Mouse (Mus musculus) MEL (cell line): ENCODE data around the gene Foxj3. TPM values are rescaled to one million over a fixed set of nuclear protein-coding genes. Genes with fewer than 3 reads are reported as not detected.

ENCODE experiments used
- DNase-seq: peaks from one replicate; pipeline ENCODE4 v3.0.0; 2011; ENCODE audit warnings: low read depth, low spot score
- H3K27ac ChIP-seq: 2 replicates; pipeline ENCODE4 v1.5.1; 2012; ENCODE audit warnings: low read depth, mild to moderate bottlenecking, control low read depth, low read length, moderate library complexity; ENCODE audit not compliant: control insufficient read depth
- H3K27me3 ChIP-seq, 2 experiments: fragments of 150-350 bp in 1 of 2; sonication (generic) in 1 of 2; 2 replicates each; pipeline ENCODE4 v1.6.1; 2012; ENCODE audit warnings: low read length in 2 of 2, mild to moderate bottlenecking in 2 of 2, improper control_type of control experiment in 1 of 2, moderate library complexity in 1 of 2; ENCODE audit not compliant: insufficient read depth in 2 of 2, control insufficient read depth in 1 of 2
- H3K36me3 ChIP-seq, 2 experiments: 2 replicates each; pipeline ENCODE4 v1.6.1; 2012 to 2014; ENCODE audit warnings: low read length in 2 of 2, improper control_type of control experiment in 1 of 2, inconsistent platforms in 1 of 2, mild to moderate bottlenecking in 1 of 2; ENCODE audit not compliant: insufficient read depth in 2 of 2, control insufficient read depth in 1 of 2
- H3K4me1 ChIP-seq, 2 experiments: fragments of 150-350 bp in 1 of 2; sonication (generic) in 1 of 2; 2 replicates each; pipeline ENCODE4 v1.6.1; 2012; ENCODE audit warnings: low read length in 2 of 2, improper control_type of control experiment in 1 of 2, mild to moderate bottlenecking in 1 of 2; ENCODE audit not compliant: insufficient read depth in 2 of 2, control insufficient read depth in 1 of 2
- H3K4me3 ChIP-seq, 2 experiments: fragments of 150-350 bp in 1 of 2; sonication (generic) in 1 of 2; 2 replicates each; pipeline ENCODE4 v1.5.1; 2012; ENCODE audit warnings: low read depth in 2 of 2, low read length in 2 of 2, mild to moderate bottlenecking in 2 of 2, moderate library complexity in 2 of 2, control low read depth in 1 of 2, improper control_type of control experiment in 1 of 2; ENCODE audit not compliant: control insufficient read depth in 1 of 2, insufficient read depth in 1 of 2
- H3K79me2 ChIP-seq: 2 replicates; pipeline ENCODE4 v1.6.1; 2012; ENCODE audit warnings: mild to moderate bottlenecking, low read length, moderate library complexity; ENCODE audit not compliant: control insufficient read depth, poor library complexity, insufficient read depth
- H3K9ac ChIP-seq: 2 replicates; pipeline ENCODE4 v1.6.1; 2012; ENCODE audit warnings: low read depth, mild to moderate bottlenecking, control low read depth, low read length, moderate library complexity; ENCODE audit not compliant: control insufficient read depth, poor library complexity, severe bottlenecking
- H3K9me3 ChIP-seq: fragments of 150-350 bp; sonication (generic); replicated peaks from 2 replicates; pipeline ENCODE4 v1.6.1; 2012; ENCODE audit warnings: mild to moderate bottlenecking, low read length, improper control_type of control experiment, moderate library complexity; ENCODE audit not compliant: insufficient read depth
- BHLHE40 ChIP-seq: IDR thresholded peaks from 2 replicates; pipeline ENCODE4 v1.6.1; 2012; ENCODE audit warnings: low read depth, mild to moderate bottlenecking, inconsistent platforms, low read length, improper control_type of control experiment, borderline replicate concordance
- CHD2 ChIP-seq: IDR thresholded peaks from 2 replicates; pipeline ENCODE4 v1.6.1; 2011; ENCODE audit warnings: low read length, improper control_type of control experiment
- CTCF ChIP-seq, 3 experiments: IDR thresholded peaks in 2 of 3; conservative IDR thresholded peaks in 1 of 3; 2 replicates each; pipeline ENCODE4 v1.5.1; 2011 to 2012; ENCODE audit warnings: low read length in 3 of 3, low read depth in 2 of 3, mild to moderate bottlenecking in 2 of 3, improper control_type of control experiment in 1 of 3, inconsistent platforms in 1 of 3, mixed read lengths in 1 of 3, moderate library complexity in 1 of 3; ENCODE audit not compliant: control insufficient read depth in 1 of 3, insufficient read depth in 1 of 3, poor library complexity in 1 of 3, severe bottlenecking in 1 of 3
- E2F4 ChIP-seq: IDR thresholded peaks from 2 replicates; pipeline ENCODE4 v1.6.1; 2011; ENCODE audit warnings: low read depth, low read length, improper control_type of control experiment, borderline replicate concordance
- ELF1 ChIP-seq: IDR thresholded peaks from 2 replicates; pipeline ENCODE4 v1.6.1; 2014; ENCODE audit warnings: low read depth, mild to moderate bottlenecking, inconsistent platforms, low read length, improper control_type of control experiment, moderate library complexity
- EP300 ChIP-seq, 2 experiments: IDR thresholded peaks; 2 replicates each; pipeline ENCODE4 v1.6.1; 2011; ENCODE audit warnings: improper control_type of control experiment in 2 of 2, low read length in 2 of 2, low read depth in 1 of 2, mild to moderate bottlenecking in 1 of 2
- ETS1 ChIP-seq: IDR thresholded peaks from 2 replicates; pipeline ENCODE4 v1.6.1; 2012; ENCODE audit warnings: low read depth, mild to moderate bottlenecking, inconsistent platforms, low read length, improper control_type of control experiment, moderate library complexity
- GABPA ChIP-seq: IDR thresholded peaks from 2 replicates; pipeline ENCODE4 v1.6.1; 2012; ENCODE audit warnings: low read depth, mild to moderate bottlenecking, inconsistent platforms, low read length, improper control_type of control experiment, moderate library complexity
- GATA1 ChIP-seq: IDR thresholded peaks from 2 replicates; pipeline ENCODE4 v1.6.1; 2011; ENCODE audit warnings: low read depth, low read length, improper control_type of control experiment
- HCFC1 ChIP-seq: IDR thresholded peaks from 2 replicates; pipeline ENCODE4 v1.6.1; 2012; ENCODE audit warnings: low read depth, mild to moderate bottlenecking, inconsistent platforms, low read length, improper control_type of control experiment, moderate library complexity
- JUND ChIP-seq: IDR thresholded peaks from 2 replicates; pipeline ENCODE4 v1.6.1; 2011; ENCODE audit warnings: low read depth, mild to moderate bottlenecking, improper control_type of control experiment, low read length
- KAT2A ChIP-seq: conservative IDR thresholded peaks from 2 replicates; pipeline ENCODE4 v1.6.1; 2012; ENCODE audit warnings: low read depth, low read length, improper control_type of control experiment, inconsistent platforms
- MAFK ChIP-seq: IDR thresholded peaks from 2 replicates; pipeline ENCODE4 v1.6.1; 2011; ENCODE audit warnings: low read depth, mild to moderate bottlenecking, low read length, improper control_type of control experiment, borderline replicate concordance
- MAX ChIP-seq: IDR thresholded peaks from 2 replicates; pipeline ENCODE4 v1.6.1; 2011; ENCODE audit warnings: low read length, improper control_type of control experiment
- MAZ ChIP-seq: IDR thresholded peaks from 2 replicates; pipeline ENCODE4 v1.6.1; 2012; ENCODE audit warnings: low read depth, mild to moderate bottlenecking, inconsistent platforms, low read length, improper control_type of control experiment
- MEF2A ChIP-seq: IDR thresholded peaks from 2 replicates; pipeline ENCODE4 v1.6.1; 2014; ENCODE audit warnings: low read depth, mild to moderate bottlenecking, inconsistent platforms, low read length, improper control_type of control experiment; ENCODE audit not compliant: poor library complexity, insufficient replicate concordance, severe bottlenecking; ENCODE audit errors: extremely low read depth
- MXI1 ChIP-seq: IDR thresholded peaks from 2 replicates; pipeline ENCODE4 v1.6.1; 2011; ENCODE audit warnings: mild to moderate bottlenecking, low read depth, low read length, improper control_type of control experiment
- MYB ChIP-seq: IDR thresholded peaks from 2 replicates; pipeline ENCODE4 v1.6.1; 2011; ENCODE audit warnings: mild to moderate bottlenecking, low read depth, low read length, improper control_type of control experiment
- MYC ChIP-seq: IDR thresholded peaks from 2 replicates; pipeline ENCODE4 v1.6.1; 2011; ENCODE audit warnings: low read depth, mild to moderate bottlenecking, low read length, improper control_type of control experiment, moderate library complexity
- NELFE ChIP-seq: IDR thresholded peaks from 2 replicates; pipeline ENCODE4 v1.6.1; 2011; ENCODE audit warnings: low read depth, low read length, improper control_type of control experiment
- NRF1 ChIP-seq: IDR thresholded peaks from 2 replicates; pipeline ENCODE4 v1.6.1; 2014; ENCODE audit warnings: low read depth, mild to moderate bottlenecking, inconsistent platforms, low read length, improper control_type of control experiment, moderate library complexity; ENCODE audit not compliant: poor library complexity, insufficient read depth, severe bottlenecking
- POLR2A ChIP-seq, 2 experiments: IDR thresholded peaks; 2 replicates each; pipeline ENCODE4 v1.6.1; 2011 to 2012; ENCODE audit warnings: low read length in 2 of 2, mild to moderate bottlenecking in 2 of 2, control low read depth in 1 of 2, improper control_type of control experiment in 1 of 2, low read depth in 1 of 2, moderate library complexity in 1 of 2; ENCODE audit not compliant: control insufficient read depth in 1 of 2, insufficient read depth in 1 of 2, poor library complexity in 1 of 2
- POLR2AphosphoS2 ChIP-seq: IDR thresholded peaks from 2 replicates; pipeline ENCODE4 v1.6.1; 2011; ENCODE audit warnings: low read length, improper control_type of control experiment
- POLR2AphosphoS5 ChIP-seq: IDR thresholded peaks from 2 replicates; pipeline ENCODE4 v1.6.1; 2012; ENCODE audit warnings: low read depth, borderline replicate concordance, mild to moderate bottlenecking, inconsistent platforms, low read length, moderate library complexity, mixed read lengths
- RAD21 ChIP-seq: IDR thresholded peaks from 2 replicates; pipeline ENCODE4 v1.6.1; 2011; ENCODE audit warnings: mild to moderate bottlenecking, low read depth, low read length, improper control_type of control experiment
- RCOR1 ChIP-seq: IDR thresholded peaks from 2 replicates; pipeline ENCODE4 v1.6.1; 2012; ENCODE audit warnings: low read depth, mild to moderate bottlenecking, inconsistent platforms, low read length, improper control_type of control experiment
- SIN3A ChIP-seq: IDR thresholded peaks from 2 replicates; pipeline ENCODE4 v1.6.1; 2012; ENCODE audit warnings: low read length, improper control_type of control experiment, inconsistent platforms
- SMC3 ChIP-seq: IDR thresholded peaks from 2 replicates; pipeline ENCODE4 v1.6.1; 2011; ENCODE audit warnings: low read depth, low read length, improper control_type of control experiment
- TAL1 ChIP-seq: IDR thresholded peaks from 2 replicates; pipeline ENCODE4 v1.6.1; 2012; ENCODE audit warnings: mild to moderate bottlenecking, inconsistent platforms, low read length, moderate library complexity, mixed read lengths
- TBP ChIP-seq: IDR thresholded peaks from 2 replicates; pipeline ENCODE4 v1.8.0; 2011; ENCODE audit warnings: low read depth, low read length, improper control_type of control experiment
- TCF12 ChIP-seq: IDR thresholded peaks from 2 replicates; pipeline ENCODE4 v1.6.1; 2014; ENCODE audit warnings: low read depth, mild to moderate bottlenecking, inconsistent platforms, low read length, improper control_type of control experiment, moderate library complexity
- UBTF ChIP-seq: IDR thresholded peaks from 2 replicates; pipeline ENCODE4 v1.6.1; 2012; ENCODE audit warnings: low read depth, mild to moderate bottlenecking, inconsistent platforms, low read length, improper control_type of control experiment, moderate library complexity, borderline replicate concordance; ENCODE audit not compliant: insufficient read depth
- USF1 ChIP-seq: IDR thresholded peaks from 2 replicates; pipeline ENCODE4 v1.6.1; 2014; ENCODE audit warnings: low read depth, mild to moderate bottlenecking, inconsistent platforms, low read length, improper control_type of control experiment, moderate library complexity
- USF2 ChIP-seq, 2 experiments: IDR thresholded peaks; 2 replicates each; pipeline ENCODE4 v1.6.1; 2011 to 2012; ENCODE audit warnings: improper control_type of control experiment in 2 of 2, low read length in 2 of 2, borderline replicate concordance in 1 of 2, inconsistent platforms in 1 of 2, low read depth in 1 of 2, mild to moderate bottlenecking in 1 of 2; ENCODE audit not compliant: insufficient read depth in 1 of 2
- ZC3H11A ChIP-seq: IDR thresholded peaks from 2 replicates; pipeline ENCODE4 v1.6.1; 2012; ENCODE audit warnings: low read depth, mild to moderate bottlenecking, inconsistent platforms, low read length, improper control_type of control experiment
- ZKSCAN1 ChIP-seq: IDR thresholded peaks from 2 replicates; pipeline ENCODE4 v1.6.1; 2012; ENCODE audit warnings: low read depth, mild to moderate bottlenecking, inconsistent platforms, low read length, improper control_type of control experiment, moderate library complexity
- ZMIZ1 ChIP-seq: IDR thresholded peaks from 2 replicates; pipeline ENCODE4 v1.6.1; 2012; ENCODE audit warnings: low read depth, mild to moderate bottlenecking, inconsistent platforms, low read length, improper control_type of control experiment, moderate library complexity
- ZNF384 ChIP-seq: IDR thresholded peaks from 2 replicates; pipeline ENCODE4 v1.6.1; 2012; ENCODE audit warnings: low read depth, mild to moderate bottlenecking, inconsistent platforms, low read length, improper control_type of control experiment
- polyA plus RNA-seq, 2 experiments: library from polyadenylated mRNA; stranded (reverse) in 1 of 2; unstranded in 1 of 2; fragments of >175 nt in 1 of 2; fragments of >200 nt in 1 of 2; gene quantifications; 2 replicates each; pipeline versions ENCODE4 v1.2.1 to v1.2.4; 2012; ENCODE audit warnings: low replicate concordance in 2 of 2, low read depth in 1 of 2; ENCODE audit not compliant: insufficient read length in 2 of 2, insufficient read depth in 1 of 2, missing spikeins in 1 of 2
- total RNA-seq: library from RNA; depleted of rRNA; stranded (reverse); fragments of 300-350 nt; gene quantifications from 2 replicates; pipeline ENCODE4 v1.2.3, GENCODE M21; 2012

Gene Foxj3
- total and polyA plus RNA-seq, 3 experiments: 11.0 to 27.0 TPM; not detected in 1

GRCm38 (mm10) chr4:119632721-119633120 lies 95.9 kb downstream of the Foxj3 start:
- no peaks in the 10 kb centered on the region for H3K79me2 ChIP-seq
- H3K27ac ChIP-seq: peak overlapping the region; percentile 26; the same call in 1 of the 2 replicates
- H3K9me3 ChIP-seq: no peaks in the 10 kb centered on the region
- peaks cover 2 to 15% of the 10 kb centered on the region in 2 experiments; a peak in 3 of 4 replicates for H3K4me1 ChIP-seq
- DNase-seq: peak; percentile 78
- peaks cover 0 to 14% of the 10 kb centered on the region in 2 experiments; a peak in 2 of 4 replicates for H3K36me3 ChIP-seq
- no peaks in the 10 kb centered on the region for H3K27me3 ChIP-seq
- H3K9ac ChIP-seq: no peak overlapping the region
- H3K4me3 ChIP-seq: no peak overlapping the region
- TF ChIP-seq NRF1: no peak
- no peak for TF ChIP-seq ELF1
- TF ChIP-seq SMC3: 0 out of 2 replicates have a peak, but pooled peaks have one; percentile 5
- TF ChIP-seq NELFE: no peak
- peak; percentile 59; the same call in 1 of the 2 replicates for TF ChIP-seq MXI1
- TF ChIP-seq POLR2AphosphoS2: no peak
- no peak for TF ChIP-seq POLR2A (IDR thresholded peaks at IDR 0.05; ENCODE audit: control insufficient read depth in 1 of 2, insufficient read depth in 1 of 2, low read depth in 1 of 2, low read length in 2 of 2, poor library complexity in 1 of 2)
- no peak for TF ChIP-seq MAFK
- TF ChIP-seq TCF12: peak; percentile 72
- peak; percentile 71 for TF ChIP-seq MYC
- no peak for TF ChIP-seq RAD21
- no peak for TF ChIP-seq GABPA
- TF ChIP-seq RCOR1: peak; percentile 79
- no peak for TF ChIP-seq MAX
- TF ChIP-seq CTCF (IDR thresholded peaks at IDR 0.05 in 2 of 3, conservative IDR thresholded peaks at IDR 0.05 in 1 of 3; ENCODE audit: control insufficient read depth in 1 of 3, insufficient read depth in 1 of 3, low read depth in 2 of 3, low read length in 3 of 3, poor library complexity in 1 of 3, severe bottlenecking in 1 of 3): no peak
- no peak for TF ChIP-seq E2F4
- 0 out of 2 replicates have a peak, but pooled peaks have one; percentile 33 for TF ChIP-seq TBP
- no peak for TF ChIP-seq ZC3H11A
- peak; percentile 84 for TF ChIP-seq GATA1
- no peak for TF ChIP-seq UBTF
- TF ChIP-seq HCFC1: 0 out of 2 replicates have a peak, but pooled peaks have one; percentile 17
- no peak for TF ChIP-seq POLR2AphosphoS5
- TF ChIP-seq ZKSCAN1: no peak
- no peak for TF ChIP-seq MEF2A
- no peak for TF ChIP-seq ZNF384
- TF ChIP-seq SIN3A: peak; percentile 73
- TF ChIP-seq ZMIZ1: no peak
- TF ChIP-seq TAL1: peak; percentile 60
- TF ChIP-seq EP300 (IDR thresholded peaks at IDR 0.05; ENCODE audit: low read depth in 1 of 2, low read length in 2 of 2): peak; percentile 69 to 74
- TF ChIP-seq USF2 (IDR thresholded peaks at IDR 0.05; ENCODE audit: borderline replicate concordance in 1 of 2, insufficient read depth in 1 of 2, low read depth in 1 of 2, low read length in 2 of 2): no peak
- TF ChIP-seq MYB: no peak
- 0 out of 2 replicates have a peak, but pooled peaks have one; percentile 37 for TF ChIP-seq MAZ
- TF ChIP-seq ETS1: peak; percentile 75
- TF ChIP-seq USF1: no peak
- no peak for TF ChIP-seq JUND
- no peak for TF ChIP-seq CHD2
- no peak for TF ChIP-seq KAT2A
- peak; percentile 49 for TF ChIP-seq BHLHE40
